In the genomic region with DNA sequence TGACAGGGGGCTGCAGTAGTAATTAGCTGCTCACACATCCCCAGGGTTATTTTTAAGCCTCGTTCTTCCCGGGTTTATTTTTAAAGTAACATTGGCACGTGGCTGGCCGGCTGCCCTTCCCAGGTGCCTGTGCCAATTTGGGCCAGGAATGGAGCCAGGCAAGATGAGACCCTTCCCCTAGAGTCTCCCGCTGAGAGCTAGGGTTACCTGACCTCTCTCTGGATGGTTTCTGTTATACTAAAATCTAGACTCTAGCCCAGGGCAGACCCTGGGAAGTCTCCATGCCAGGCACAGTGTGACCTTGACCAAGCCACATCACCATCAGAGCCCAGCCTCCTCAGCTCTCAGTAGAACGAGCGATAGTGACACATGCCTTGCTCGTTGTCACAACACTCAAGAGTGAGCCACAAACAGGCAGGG, we compare ENCODE assay signal across 25 mouse cellular contexts. TPM values are rescaled to one million over a fixed set of nuclear protein-coding genes. Genes with fewer than 3 reads are reported as not detected.
DNase-seq lines count a peak whose midpoint lies in the region; ATAC-seq lines count a peak whose summit lies in the region.
"Had no signal": no experiment of that assay in that cellular context is flagged by ENCODE, and none has a peak within 500 bp of the region (broad histone marks: within the 10 kb centered on the region; RNA-seq: fewer than 3 reads in every experiment).

No protein-coding gene starts in this region.

- 48% methylated on average over 8 of the region's 8 CpGs for WGBS in heart, embryonic 12.5 days
- WGBS in limb, embryonic 10.5 days, result 82% methylated on average over 8 of the region's 8 CpGs

- H3K36me3 ChIP-seq in heart, embryonic 12.5 days, result no peaks in the 10 kb centered on the region
- H3K36me3 ChIP-seq in limb, embryonic 10.5 days, result no peaks in the 10 kb centered on the region
- H3K36me3 ChIP-seq: embryonic facial prominence, embryonic 15.5 days; forebrain, embryonic 10.5 days; neural tube, embryonic 12.5 days had no signal

- ATAC-seq in heart, embryonic 12.5 days (ENCODE audit: insufficient number of reproducible peaks, low FRiP score), result no peak; the same call in 1 of the 2 replicates
- ATAC-seq in CD4-positive, CD25-positive, alpha-beta regulatory T cell, adult 4 months, result no peak
- ATAC-seq: hindbrain, embryonic 16.5 days; intestine, embryonic 16.5 days had no signal

- intact Hi-C loops in heart, postnatal 14 days (cut with DNase I), result no loop called here

- H3K27me3 ChIP-seq in heart, embryonic 12.5 days (replicated peaks), result no peaks in the 10 kb centered on the region
- H3K27me3 ChIP-seq in limb, embryonic 10.5 days (ENCODE audit: low read depth, poor library complexity, severe bottlenecking), result no peaks in the 10 kb centered on the region; the same call in 1 of the 2 replicates
- H3K27me3 ChIP-seq: embryonic facial prominence, embryonic 15.5 days; neural tube, embryonic 12.5 days had no signal

- H3K9ac ChIP-seq in heart, embryonic 12.5 days, result peak overlapping the region; percentile 36; the same call in 1 of the 2 replicates
- H3K9ac ChIP-seq: embryonic facial prominence, embryonic 15.5 days; neural tube, embryonic 12.5 days had no signal

- DNase-seq in cerebellum, postnatal 10 days, result peak; percentile 55 to 57
- no peak for DNase-seq in cerebellum, adult 9-10 months
- peak; percentile 71 to 80 for DNase-seq in adrenal gland, postnatal 36 days
- DNase-seq in heart, postnatal 14 days, result peak; percentile 45 to 63
- DNase-seq in right cerebral cortex, postnatal 14 days, result no peak
- DNase-seq in limb, embryonic 10.5 days (ENCODE audit: low spot score), result no peak
- DNase-seq: B cell, adult 2 months; kidney, postnatal 36 days; lung, adult 18-20 months; lung, postnatal 14 days; spleen, adult 18-20 months; thymus, postnatal 36 days had no signal

- H3K9me3 ChIP-seq in heart, embryonic 12.5 days (replicated peaks), result no peaks in the 10 kb centered on the region
- H3K9me3 ChIP-seq in limb, embryonic 10.5 days (replicated peaks), result no peaks in the 10 kb centered on the region
- H3K9me3 ChIP-seq: embryonic facial prominence, embryonic 15.5 days; forebrain, embryonic 10.5 days; neural tube, embryonic 12.5 days had no signal

- no peak overlapping the region for H3K4me2 ChIP-seq in heart, embryonic 12.5 days
- H3K4me2 ChIP-seq: embryonic facial prominence, embryonic 15.5 days; liver, embryonic 11.5 days; neural tube, embryonic 12.5 days had no signal

- no peak overlapping the region for H3K4me3 ChIP-seq in heart, embryonic 12.5 days
- H3K4me3 ChIP-seq in limb, embryonic 10.5 days, result no peak overlapping the region
- H3K4me3 ChIP-seq: embryonic facial prominence, embryonic 15.5 days; forebrain, embryonic 10.5 days; neural tube, embryonic 12.5 days had no signal

- H3K27ac ChIP-seq in heart, embryonic 12.5 days (ENCODE audit: poor library complexity, severe bottlenecking), result peak overlapping the region; percentile 88
- no peak overlapping the region for H3K27ac ChIP-seq in limb, embryonic 10.5 days
- H3K27ac ChIP-seq: embryonic facial prominence, embryonic 15.5 days; forebrain, embryonic 10.5 days; neural tube, embryonic 12.5 days had no signal

- H3K4me1 ChIP-seq in heart, embryonic 12.5 days (replicated peaks), result peaks cover 64% of the 10 kb centered on the region
- peaks cover 7% of the 10 kb centered on the region; the same call in 1 of the 2 replicates for H3K4me1 ChIP-seq in limb, embryonic 10.5 days
- H3K4me1 ChIP-seq: embryonic facial prominence, embryonic 15.5 days had no signal

RNA-seq across cellular contexts. Expression of a gene that starts 16.8 kb away (rescaled TPM):
- total RNA-seq in adrenal gland, postnatal 36 days (2021), result 1,000 to 10,000 TPM; 1,187 to 1,472 TPM
- polyA plus RNA-seq in heart, embryonic 12.5 days (2016; fragmentation: Nextera tagmentation; extraction: Ambion mirVana), result 45.1 and 46.2 TPM in 2 replicates
- total RNA-seq in heart, postnatal 14 days (2021), result 100 to 1,000 TPM; 181 to 186 TPM
- under 1 TPM in 1 of 2 experiments, not detected in 1; 0.47 TPM for polyA plus RNA-seq in CD4-positive, CD25-positive, alpha-beta regulatory T cell, adult 4 months (2017; shearing (Covaris generic))
- polyA plus RNA-seq in limb, embryonic 10.5 days (2016; fragmentation: Nextera tagmentation; extraction: Ambion mirVana), result 0.36 and 0.69 TPM in 2 replicates
- total RNA-seq: granulocyte monocyte progenitor cell, adult 5-6 weeks had no signal

RNA-seq across cellular contexts. Expression of a gene that starts 43.0 kb away (rescaled TPM):
- 10 to 100 TPM; 40.0 to 47.2 TPM for total RNA-seq in adrenal gland, postnatal 36 days (2021)
- polyA plus RNA-seq in heart, embryonic 12.5 days (2016; fragmentation: Nextera tagmentation; extraction: Ambion mirVana), result 21.4 and 24.9 TPM in 2 replicates
- 10 to 100 TPM; 37.4 to 39.9 TPM for total RNA-seq in heart, postnatal 14 days (2021)
- polyA plus RNA-seq in CD4-positive, CD25-positive, alpha-beta regulatory T cell, adult 4 months (2017; shearing (Covaris generic)), result 10 to 100 TPM; 18.0 to 22.7 TPM
- polyA plus RNA-seq in limb, embryonic 10.5 days (2016; fragmentation: Nextera tagmentation; extraction: Ambion mirVana), result 20.9 and 22.3 TPM in 2 replicates

RNA-seq across cellular contexts. Expression of a gene that starts 59.1 kb away (rescaled TPM):
- 1 to 10 TPM; 1.4 to 4.0 TPM for total RNA-seq in adrenal gland, postnatal 36 days (2021)
- polyA plus RNA-seq in heart, embryonic 12.5 days (2016; fragmentation: Nextera tagmentation; extraction: Ambion mirVana), result not detected in 2 replicates
- total RNA-seq in heart, postnatal 14 days (2021), result not detected
- polyA plus RNA-seq in CD4-positive, CD25-positive, alpha-beta regulatory T cell, adult 4 months (2017; shearing (Covaris generic)), result not detected
- not detected in 2 replicates for polyA plus RNA-seq in limb, embryonic 10.5 days (2016; fragmentation: Nextera tagmentation; extraction: Ambion mirVana)
- total RNA-seq: gastrocnemius, adult 8-10 months; granulocyte monocyte progenitor cell, adult 5-6 weeks; left cerebral cortex, adult 18-20 months had no signal
- polyA plus RNA-seq: forebrain, embryonic 10.5 days; hindbrain, embryonic 16.5 days; intestine, embryonic 16.5 days; kidney, embryonic 14.5 days; limb, embryonic 11.5 days; liver, embryonic 11.5 days; neural tube, embryonic 12.5 days had no signal

Comparison
In these comparisons a context has a peak if more than half of its experiments do, and no peak if none do; other contexts are left out.
1. DNase-seq: peak in cerebellum, postnatal 10 days (2 of 2), adrenal gland, postnatal 36 days (2 of 2) and heart, postnatal 14 days (2 of 2); none in cerebellum, adult 9-10 months (single experiment), right cerebral cortex, postnatal 14 days (single experiment) and limb, embryonic 10.5 days (single experiment).
2. RNA of a gene that starts 16.8 kb away (polyA plus RNA-seq): 45.1 to 46.2 TPM in heart, embryonic 12.5 days; 0.47 TPM in CD4-positive, CD25-positive, alpha-beta regulatory T cell, adult 4 months and 0.36 to 0.69 TPM in limb, embryonic 10.5 days; every median in the first group is over 10 times any median in the second.